Mouse (Mus musculus) ovary, adult 10 weeks (tissue): ENCODE results near the gene Vmn1r59. TPM values are rescaled to one million over a fixed set of nuclear protein-coding genes. Genes with fewer than 3 reads are reported as not detected.

ENCODE experiments used
- polyA plus RNA-seq: library from polyadenylated mRNA; stranded (reverse); fragments of 350-450 nt; fragmentation: Illumina TruSeq; extraction: RNeasy Lipid Tissue Mini Kit (QIAGEN cat#74804); gene quantifications from one replicate; pipeline ENCODE4 v1.2.3, GENCODE M21; 2014

Gene Vmn1r59
- polyA plus RNA-seq, result not detected

DNA sequence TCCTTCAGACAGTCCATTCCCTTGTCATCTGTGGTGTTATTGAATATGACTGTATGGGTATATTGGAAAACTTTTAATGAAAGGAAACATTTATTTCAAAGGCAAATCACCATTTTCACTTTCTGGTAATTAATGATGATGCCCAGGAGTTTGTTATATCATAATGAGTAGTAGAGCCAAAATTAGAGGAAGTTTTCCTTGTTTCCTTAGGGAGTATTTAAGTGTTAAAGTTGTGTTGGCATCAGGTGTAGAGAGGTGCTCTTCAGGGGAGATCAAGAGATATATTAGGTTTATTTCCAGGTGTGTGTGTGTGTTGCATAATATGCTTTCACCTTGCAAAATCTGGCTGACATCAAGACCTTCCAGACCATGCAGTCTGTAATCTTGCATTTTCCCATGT lies at the start of gene Vmn1r59:
TSS of gene Vmn1r59 (minus strand) at position 101 of the 400 bp plus-strand sequence.

DNA sequence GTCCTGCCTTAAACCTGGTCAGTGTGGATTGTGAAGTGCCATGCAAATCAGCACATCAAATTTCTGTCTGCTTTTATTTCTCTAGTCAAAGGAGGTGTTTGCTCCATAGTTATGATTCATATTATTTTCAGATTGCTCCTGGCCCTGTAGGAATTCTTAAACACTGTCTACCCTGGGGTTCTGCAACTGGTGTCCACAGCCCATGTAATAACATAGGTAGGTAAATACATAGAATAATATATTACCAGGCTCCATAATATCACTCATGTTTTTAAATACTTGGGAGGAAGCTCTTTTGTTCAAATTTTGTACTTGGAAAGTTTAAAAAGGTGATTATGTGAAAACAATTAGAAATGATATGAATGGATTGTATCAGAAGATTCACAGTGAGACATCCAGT lies 37.3 kb upstream of the Vmn1r59 start, which contains the start of gene Vmn2r28:
TSS of gene Vmn2r28 (minus strand) at position 101 of the 400 bp plus-strand sequence.

DNA sequence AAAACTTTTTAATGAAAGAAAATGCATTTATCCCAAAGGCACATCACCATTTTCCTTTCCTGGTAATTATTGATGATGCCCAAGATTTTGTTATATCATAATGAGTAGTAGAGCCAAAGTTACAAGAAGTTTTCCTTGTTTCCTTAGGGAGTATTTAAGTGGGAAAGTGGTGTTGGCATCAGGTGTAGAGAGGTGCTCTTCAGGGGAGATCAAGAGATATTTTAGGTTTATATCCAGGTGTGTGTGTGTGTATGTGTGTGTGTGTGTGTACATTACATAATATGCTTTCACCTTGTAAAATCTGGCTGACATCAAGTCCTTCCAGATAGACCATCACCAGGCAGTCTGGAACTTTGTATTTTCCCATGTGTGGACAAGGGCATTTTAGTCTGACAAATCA lies 43.3 kb downstream of the Vmn1r59 start, which contains the start of gene Vmn1r58:
TSS of gene Vmn1r58 (minus strand) at position 101 of the 400 bp plus-strand sequence.

Other genes with a start within 250 kb of the Vmn1r59 start
- not detected for gene Vmn1r57, start 238.3 kb downstream of the Vmn1r59 start, polyA plus RNA-seq
- 5.7 TPM for gene Gm5065, start 106.2 kb downstream of the Vmn1r59 start, polyA plus RNA-seq
- gene Nlrp2, start 105.7 kb downstream of the Vmn1r59 start, polyA plus RNA-seq, result 12.0 TPM
- not detected for gene Vmn1r58, start 43.4 kb downstream of the Vmn1r59 start, polyA plus RNA-seq
- not detected for gene Vmn2r28, start 37.2 kb upstream of the Vmn1r59 start, polyA plus RNA-seq
- gene Vmn1r60, start 90.5 kb upstream of the Vmn1r59 start, polyA plus RNA-seq, result not detected
- not detected for gene Vmn1r61, start 156.5 kb upstream of the Vmn1r59 start, polyA plus RNA-seq
- gene Vmn1r62, start 216.9 kb upstream of the Vmn1r59 start, polyA plus RNA-seq, result not detected